Mouse (Mus musculus) thymus, adult 2 months (tissue): ENCODE results near the gene Dhcr24.

Source experiments
- CTCF ChIP-seq: fragments of 200-500 bp; IDR thresholded peaks from 2 replicates; pipeline ENCODE4 v1.5.1; 2012; ENCODE audit warnings: mild to moderate bottlenecking, control low read depth, low read length, moderate library complexity, borderline replicate concordance; ENCODE audit not compliant: control insufficient read depth, poor library complexity, insufficient read depth; ENCODE audit errors: extremely low read depth
- POLR2A ChIP-seq: fragments of 200-500 bp; IDR thresholded peaks from 2 replicates; pipeline ENCODE4 v1.6.1; 2012; ENCODE audit warnings: mild to moderate bottlenecking, low read length, control low read depth, moderate library complexity; ENCODE audit not compliant: control insufficient read depth, poor library complexity, insufficient read depth; ENCODE audit errors: extremely low read depth

- TF ChIP-seq CTCF (no peak), POLR2A (no peak)
Measured at GRCm38 (mm10) chr4:106557978-106558377, 2.9 kb upstream of the Dhcr24 start.
